Mouse (Mus musculus): ENCODE data around the gene Cbwd1. TPM values are rescaled to one million over a fixed set of nuclear protein-coding genes. Genes with fewer than 3 reads are reported as not detected.
A peak's percentile ranks its signal among the peaks of the same experiment; 100 is the strongest.

Gene Cbwd1
- polyA plus RNA-seq, 1 experiment from 2014 or later, result 12.4 TPM

- no peak within 1 kb of the TSS for H3K9ac ChIP-seq (ENCODE audit: low read depth, low read length)
These were observed 60.7 kb downstream of the Cbwd1 start, which contains the start of gene Foxd4 for GRCm38 (mm10) chr19:24900581-24901220. Foxd4 (minus strand) TSS chr19:24901197.

GRCm38 (mm10) chr19:24899578-24900544 lies 61.5 kb downstream of the Cbwd1 start:
- H3K9ac ChIP-seq (ENCODE audit: low read depth, low read length), result no peak overlapping the region
- peak overlapping the region; percentile 62 for H3K4me2 ChIP-seq (ENCODE audit: low read length)
- peak; percentile 61 for ATAC-seq
- WGBS, result under 1% methylated on average over 84 of the region's 84 CpGs
- H3K4me3 ChIP-seq (ENCODE audit: low read depth, low read length), result peak overlapping the region; percentile 40
- no peaks in the 10 kb centered on the region for H3K36me3 ChIP-seq (ENCODE audit: control insufficient read depth, insufficient read depth, low read length)
- peaks cover 21% of the 10 kb centered on the region for H3K4me1 ChIP-seq (ENCODE audit: control insufficient read depth, insufficient read depth, low read length)
- no peaks in the 10 kb centered on the region for H3K9me3 ChIP-seq (replicated peaks; ENCODE audit: control insufficient read depth, low read length, poor library complexity, severe bottlenecking)
- peaks cover 63% of the 10 kb centered on the region for H3K27me3 ChIP-seq (ENCODE audit: control insufficient read depth, insufficient read depth, low read depth, low read length)
- H3K27ac ChIP-seq (ENCODE audit: low read length), result no peak overlapping the region

More at GRCm38 (mm10) chr19:24900581-24901220, 60.7 kb downstream of the Cbwd1 start, which contains the start of gene Foxd4:
- Histone ChIP-seq H3K4me1 (ENCODE audit: control insufficient read depth, insufficient read depth, low read length) (peaks cover 21% of the 10 kb centered on the region), H3K9me3 (replicated peaks; ENCODE audit: control insufficient read depth, low read length, poor library complexity, severe bottlenecking) (no peaks in the 10 kb centered on the region), H3K36me3 (ENCODE audit: control insufficient read depth, insufficient read depth, low read length) (no peaks in the 10 kb centered on the region), H3K4me3 (ENCODE audit: low read depth, low read length) (peak within 1 kb of the TSS; percentile 40), H3K27me3 (ENCODE audit: control insufficient read depth, insufficient read depth, low read depth, low read length) (peaks cover 60% of the 10 kb centered on the region), H3K27ac (ENCODE audit: low read length) (no peak within 1 kb of the TSS), H3K4me2 (ENCODE audit: low read length) (peak within 1 kb of the TSS; percentile 62)
- WGBS, result under 1% methylated on average over 25 of the region's 27 CpGs
- no peak for ATAC-seq

- Histone ChIP-seq H3K27ac (ENCODE audit: low read length) (no peak overlapping the region), H3K9ac (ENCODE audit: low read depth, low read length) (no peak overlapping the region), H3K4me1 (ENCODE audit: control insufficient read depth, insufficient read depth, low read length) (peaks cover 21% of the 10 kb centered on the region), H3K36me3 (ENCODE audit: control insufficient read depth, insufficient read depth, low read length) (no peaks in the 10 kb centered on the region), H3K27me3 (ENCODE audit: control insufficient read depth, insufficient read depth, low read depth, low read length) (peaks cover 58% of the 10 kb centered on the region), H3K4me2 (ENCODE audit: low read length) (peak overlapping the region; percentile 62), H3K9me3 (replicated peaks; ENCODE audit: control insufficient read depth, low read length, poor library complexity, severe bottlenecking) (no peaks in the 10 kb centered on the region), H3K4me3 (ENCODE audit: low read depth, low read length) (peak overlapping the region; percentile 40)
- no peak; the same call in 1 of the 2 replicates for ATAC-seq
- 2% methylated on average over 34 of the region's 34 CpGs for WGBS
These were observed 62.5 kb downstream of the Cbwd1 start for GRCm38 (mm10) chr19:24898737-24899577.

- Histone ChIP-seq H3K9me3 (replicated peaks; ENCODE audit: control insufficient read depth, low read length, poor library complexity, severe bottlenecking) (no peaks in the 10 kb centered on the region), H3K4me1 (ENCODE audit: control insufficient read depth, insufficient read depth, low read length) (peaks cover 21% of the 10 kb centered on the region), H3K27ac (ENCODE audit: low read length) (no peak overlapping the region), H3K36me3 (ENCODE audit: control insufficient read depth, insufficient read depth, low read length) (no peaks in the 10 kb centered on the region), H3K9ac (ENCODE audit: low read depth, low read length) (no peak overlapping the region), H3K27me3 (ENCODE audit: control insufficient read depth, insufficient read depth, low read depth, low read length) (peaks cover 56% of the 10 kb centered on the region), H3K4me2 (ENCODE audit: low read length) (no peak overlapping the region), H3K4me3 (ENCODE audit: low read depth, low read length) (no peak overlapping the region)
- WGBS, result under 1% methylated on average over 20 of the region's 20 CpGs
- no peak for ATAC-seq
These were observed 63.3 kb downstream of the Cbwd1 start for GRCm38 (mm10) chr19:24897896-24898736.

GRCm38 (mm10) chr19:24897006-24897895 lies 64.2 kb downstream of the Cbwd1 start:
- WGBS, result 2% methylated on average over 55 of the region's 57 CpGs
- H3K4me1 ChIP-seq (ENCODE audit: control insufficient read depth, insufficient read depth, low read length), result peaks cover 21% of the 10 kb centered on the region
- peaks cover 48% of the 10 kb centered on the region for H3K27me3 ChIP-seq (ENCODE audit: control insufficient read depth, insufficient read depth, low read depth, low read length)
- ATAC-seq, result peak; percentile 47; the same call in 1 of the 2 replicates
- H3K27ac ChIP-seq (ENCODE audit: low read length), result no peak overlapping the region
- H3K36me3 ChIP-seq (ENCODE audit: control insufficient read depth, insufficient read depth, low read length), result no peaks in the 10 kb centered on the region
- no peak overlapping the region; the same call in 1 of the 2 replicates for H3K4me2 ChIP-seq (ENCODE audit: low read length)
- no peak overlapping the region for H3K4me3 ChIP-seq (ENCODE audit: low read depth, low read length)
- no peaks in the 10 kb centered on the region for H3K9me3 ChIP-seq (replicated peaks; ENCODE audit: control insufficient read depth, low read length, poor library complexity, severe bottlenecking)
- no peak overlapping the region for H3K9ac ChIP-seq (ENCODE audit: low read depth, low read length)

DNA sequence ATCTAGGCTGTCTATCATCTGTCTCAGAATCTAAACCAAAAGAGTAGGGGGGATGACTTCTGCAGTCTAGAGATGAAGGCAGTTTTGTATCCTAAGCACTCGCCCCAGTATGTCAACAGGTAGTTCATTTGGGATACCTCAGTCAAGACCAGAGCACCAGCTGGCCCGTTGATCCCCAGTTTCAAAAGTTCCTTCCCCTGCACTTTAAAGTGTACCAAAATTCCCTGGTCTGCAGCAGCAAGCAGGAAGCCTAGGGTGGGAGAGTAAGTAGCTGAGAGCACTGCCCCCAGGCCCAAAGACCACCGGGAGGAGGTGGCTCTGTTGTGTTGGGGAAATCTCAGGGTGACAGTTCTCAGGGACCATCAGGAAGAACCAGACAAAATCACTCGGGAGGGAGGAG lies 64.9 kb downstream of the Cbwd1 start:
- H3K4me1 ChIP-seq (ENCODE audit: control insufficient read depth, insufficient read depth, low read length), result peaks cover 21% of the 10 kb centered on the region
- H3K27ac ChIP-seq (ENCODE audit: low read length), result no peak overlapping the region
- peaks cover 43% of the 10 kb centered on the region for H3K27me3 ChIP-seq (ENCODE audit: control insufficient read depth, insufficient read depth, low read depth, low read length)
- no peak overlapping the region for H3K9ac ChIP-seq (ENCODE audit: low read depth, low read length)
- H3K9me3 ChIP-seq (replicated peaks; ENCODE audit: control insufficient read depth, low read length, poor library complexity, severe bottlenecking), result no peaks in the 10 kb centered on the region
- 34% methylated on average over 4 of the region's 4 CpGs for WGBS
- H3K36me3 ChIP-seq (ENCODE audit: control insufficient read depth, insufficient read depth, low read length), result no peaks in the 10 kb centered on the region
- H3K4me2 ChIP-seq (ENCODE audit: low read length), result no peak overlapping the region
- no peak overlapping the region for H3K4me3 ChIP-seq (ENCODE audit: low read depth, low read length)
- no peak for ATAC-seq

- H3K27ac ChIP-seq (ENCODE audit: low read length), result no peak overlapping the region
- H3K36me3 ChIP-seq (ENCODE audit: control insufficient read depth, insufficient read depth, low read length), result no peaks in the 10 kb centered on the region
- H3K27me3 ChIP-seq (ENCODE audit: control insufficient read depth, insufficient read depth, low read depth, low read length), result peaks cover 2% of the 10 kb centered on the region; the same call in 1 of the 2 replicates
- no peaks in the 10 kb centered on the region for H3K4me1 ChIP-seq (ENCODE audit: control insufficient read depth, insufficient read depth, low read length)
- no peak for ATAC-seq
- H3K9ac ChIP-seq (ENCODE audit: low read depth, low read length), result no peak overlapping the region
- 80% methylated on average over 3 of the region's 3 CpGs for WGBS
- no peak overlapping the region for H3K4me2 ChIP-seq (ENCODE audit: low read length)
- H3K4me3 ChIP-seq (ENCODE audit: low read depth, low read length), result no peak overlapping the region
- no peaks in the 10 kb centered on the region for H3K9me3 ChIP-seq (replicated peaks; ENCODE audit: control insufficient read depth, low read length, poor library complexity, severe bottlenecking)
These were observed 74.5 kb downstream of the Cbwd1 start for GRCm38 (mm10) chr19:24886888-24887287.
